Mouse (Mus musculus): Measurements from ENCODE around the gene Krt17. TPM values are rescaled to one million over a fixed set of nuclear protein-coding genes. Genes with fewer than 3 reads are reported as not detected.

The Krt17 gene
- total and polyA plus RNA-seq, 3 experiments: not detected

GRCm38 (mm10) chr11:100259079-100259478, 1.8 kb downstream of the Krt17 start:
- Histone ChIP-seq H3K27me3 (ENCODE audit: control insufficient read depth in 1 of 2, insufficient read depth in 2 of 2, low read length in 2 of 2) (no peaks in the 10 kb centered on the region), H3K9me3 (replicated peaks; ENCODE audit: insufficient read depth, low read length) (no peaks in the 10 kb centered on the region), H3K36me3 (ENCODE audit: control insufficient read depth in 1 of 2, insufficient read depth in 2 of 2, low read length in 2 of 2) (no peaks in the 10 kb centered on the region), H3K9ac (ENCODE audit: control insufficient read depth, low read depth, low read length, poor library complexity, severe bottlenecking) (no peak overlapping the region), H3K4me1 (ENCODE audit: control insufficient read depth in 1 of 2, insufficient read depth in 2 of 2, low read length in 2 of 2) (no peaks in the 10 kb centered on the region), H3K27ac (ENCODE audit: control insufficient read depth, low read depth, low read length) (no peak overlapping the region), H3K4me3 (ENCODE audit: control insufficient read depth in 1 of 2, insufficient read depth in 1 of 2, low read depth in 2 of 2, low read length in 2 of 2) (no peak overlapping the region), H3K79me2 (ENCODE audit: control insufficient read depth, insufficient read depth, low read length, poor library complexity) (no peaks in the 10 kb centered on the region)
- TF ChIP-seq POLR2A (IDR thresholded peaks at IDR 0.05; ENCODE audit: control insufficient read depth in 1 of 2, insufficient read depth in 1 of 2, low read depth in 1 of 2, low read length in 2 of 2, poor library complexity in 1 of 2): no peak
- TF ChIP-seq SIN3A (IDR thresholded peaks at IDR 0.05; ENCODE audit: low read length): no peak
- TF ChIP-seq NELFE (IDR thresholded peaks at IDR 0.05; ENCODE audit: low read depth, low read length): no peak
- TF ChIP-seq SMC3 (IDR thresholded peaks at IDR 0.05; ENCODE audit: low read depth, low read length): no peak
- TF ChIP-seq E2F4 (IDR thresholded peaks at IDR 0.05; ENCODE audit: borderline replicate concordance, low read depth, low read length): no peak
- no peak for DNase-seq (ENCODE audit: low read depth, low spot score)

GRCm38 (mm10) chr11:100257967-100258366, 2.9 kb downstream of the Krt17 start:
- H3K9ac ChIP-seq (ENCODE audit: control insufficient read depth, low read depth, low read length, poor library complexity, severe bottlenecking): no peak overlapping the region
- no peak overlapping the region for H3K4me3 ChIP-seq (ENCODE audit: control insufficient read depth in 1 of 2, insufficient read depth in 1 of 2, low read depth in 2 of 2, low read length in 2 of 2)
- no peaks in the 10 kb centered on the region for H3K4me1 ChIP-seq (ENCODE audit: control insufficient read depth in 1 of 2, insufficient read depth in 2 of 2, low read length in 2 of 2)
- no peak for DNase-seq (ENCODE audit: low read depth, low spot score)
- no peaks in the 10 kb centered on the region for H3K9me3 ChIP-seq (replicated peaks; ENCODE audit: insufficient read depth, low read length)
- TF ChIP-seq CHD1 (IDR thresholded peaks at IDR 0.05; ENCODE audit: low read depth, low read length): no peak
- TF ChIP-seq JUND (IDR thresholded peaks at IDR 0.05; ENCODE audit: low read depth, low read length): no peak
- TF ChIP-seq BHLHE40 (IDR thresholded peaks at IDR 0.05; ENCODE audit: borderline replicate concordance, low read depth, low read length): no peak
- TF ChIP-seq MAZ (IDR thresholded peaks at IDR 0.05; ENCODE audit: low read depth, low read length): no peak
- no peak for TF ChIP-seq ZC3H11A (IDR thresholded peaks at IDR 0.05; ENCODE audit: low read depth, low read length)
- no peak for TF ChIP-seq TAL1 (IDR thresholded peaks at IDR 0.05; ENCODE audit: low read length)
- no peak for TF ChIP-seq USF2 (IDR thresholded peaks at IDR 0.05; ENCODE audit: borderline replicate concordance in 1 of 2, insufficient read depth in 1 of 2, low read depth in 1 of 2, low read length in 2 of 2)
- no peak for TF ChIP-seq POLR2A (IDR thresholded peaks at IDR 0.05; ENCODE audit: control insufficient read depth in 1 of 2, insufficient read depth in 1 of 2, low read depth in 1 of 2, low read length in 2 of 2, poor library complexity in 1 of 2)
- TF ChIP-seq E2F4 (IDR thresholded peaks at IDR 0.05; ENCODE audit: borderline replicate concordance, low read depth, low read length): no peak
- no peak for TF ChIP-seq NRF1 (IDR thresholded peaks at IDR 0.05; ENCODE audit: insufficient read depth, low read depth, low read length, poor library complexity, severe bottlenecking)
- no peak for TF ChIP-seq ELF1 (IDR thresholded peaks at IDR 0.05; ENCODE audit: low read depth, low read length)
- H3K79me2 ChIP-seq (ENCODE audit: control insufficient read depth, insufficient read depth, low read length, poor library complexity): no peaks in the 10 kb centered on the region
- H3K36me3 ChIP-seq (ENCODE audit: control insufficient read depth in 1 of 2, insufficient read depth in 2 of 2, low read length in 2 of 2): no peaks in the 10 kb centered on the region
- H3K27me3 ChIP-seq (ENCODE audit: control insufficient read depth in 1 of 2, insufficient read depth in 2 of 2, low read length in 2 of 2): no peaks in the 10 kb centered on the region
- H3K27ac ChIP-seq (ENCODE audit: control insufficient read depth, low read depth, low read length): no peak overlapping the region

GRCm38 (mm10) chr11:100255514-100255913, 5.3 kb downstream of the Krt17 start:
- no peaks in the 10 kb centered on the region for H3K79me2 ChIP-seq (ENCODE audit: control insufficient read depth, insufficient read depth, low read length, poor library complexity)
- H3K4me1 ChIP-seq (ENCODE audit: control insufficient read depth in 1 of 2, insufficient read depth in 2 of 2, low read length in 2 of 2): no peaks in the 10 kb centered on the region
- no peak overlapping the region for H3K4me3 ChIP-seq (ENCODE audit: control insufficient read depth in 1 of 2, insufficient read depth in 1 of 2, low read depth in 2 of 2, low read length in 2 of 2)
- no peak overlapping the region for H3K27ac ChIP-seq (ENCODE audit: control insufficient read depth, low read depth, low read length)
- no peak overlapping the region for H3K9ac ChIP-seq (ENCODE audit: control insufficient read depth, low read depth, low read length, poor library complexity, severe bottlenecking)
- H3K9me3 ChIP-seq (replicated peaks; ENCODE audit: insufficient read depth, low read length): no peaks in the 10 kb centered on the region
- no peaks in the 10 kb centered on the region for H3K36me3 ChIP-seq (ENCODE audit: control insufficient read depth in 1 of 2, insufficient read depth in 2 of 2, low read length in 2 of 2)
- no peaks in the 10 kb centered on the region for H3K27me3 ChIP-seq (ENCODE audit: control insufficient read depth in 1 of 2, insufficient read depth in 2 of 2, low read length in 2 of 2)
- DNase-seq (ENCODE audit: low read depth, low spot score): no peak
- no peak for TF ChIP-seq MAFK (IDR thresholded peaks at IDR 0.05; ENCODE audit: borderline replicate concordance, low read depth, low read length)
- TF ChIP-seq EP300 (IDR thresholded peaks at IDR 0.05; ENCODE audit: low read depth in 1 of 2, low read length in 2 of 2): no peak
- TF ChIP-seq MEF2A (IDR thresholded peaks at IDR 0.05; ENCODE audit: extremely low read depth, insufficient replicate concordance, low read depth, low read length, poor library complexity, severe bottlenecking): no peak
- TF ChIP-seq UBTF (IDR thresholded peaks at IDR 0.05; ENCODE audit: borderline replicate concordance, insufficient read depth, low read depth, low read length): no peak
- no peak for TF ChIP-seq MAZ (IDR thresholded peaks at IDR 0.05; ENCODE audit: low read depth, low read length)
- no peak for TF ChIP-seq NELFE (IDR thresholded peaks at IDR 0.05; ENCODE audit: low read depth, low read length)
- TF ChIP-seq ZC3H11A (IDR thresholded peaks at IDR 0.05; ENCODE audit: low read depth, low read length): no peak
- TF ChIP-seq SIN3A (IDR thresholded peaks at IDR 0.05; ENCODE audit: low read length): no peak
- no peak for TF ChIP-seq HCFC1 (IDR thresholded peaks at IDR 0.05; ENCODE audit: low read depth, low read length)
- no peak for TF ChIP-seq BHLHE40 (IDR thresholded peaks at IDR 0.05; ENCODE audit: borderline replicate concordance, low read depth, low read length)
- TF ChIP-seq POLR2AphosphoS5 (IDR thresholded peaks at IDR 0.05; ENCODE audit: borderline replicate concordance, low read depth, low read length): no peak
- no peak for TF ChIP-seq RCOR1 (IDR thresholded peaks at IDR 0.05; ENCODE audit: low read depth, low read length)
- TF ChIP-seq POLR2A (IDR thresholded peaks at IDR 0.05; ENCODE audit: control insufficient read depth in 1 of 2, insufficient read depth in 1 of 2, low read depth in 1 of 2, low read length in 2 of 2, poor library complexity in 1 of 2): no peak
- no peak for TF ChIP-seq TAL1 (IDR thresholded peaks at IDR 0.05; ENCODE audit: low read length)
- no peak for TF ChIP-seq CHD1 (IDR thresholded peaks at IDR 0.05; ENCODE audit: low read depth, low read length)
- TF ChIP-seq GATA1 (IDR thresholded peaks at IDR 0.05; ENCODE audit: low read depth, low read length): no peak
- TF ChIP-seq USF1 (IDR thresholded peaks at IDR 0.05; ENCODE audit: low read depth, low read length): no peak

Measured in MEL (cell line).